Mouse (Mus musculus) liver, embryonic 12.5 days (tissue): ENCODE results near the gene Vangl1. TPM values are rescaled to one million over a fixed set of nuclear protein-coding genes. Genes with fewer than 3 reads are reported as not detected.
A peak's percentile ranks its signal among the peaks of the same experiment; 100 is the strongest.

ENCODE experiments used
- ATAC-seq: fragments of 200-750 bp; cut with Nextera tagmentation; 2 replicates; pipeline ENCODE4 v1.8.0; 2017; ENCODE audit warnings: moderate number of reproducible peaks, mild to moderate bottlenecking, moderate library complexity
- H3K27ac ChIP-seq: fragments of 300-500 bp; sonication (generic); 2 replicates; pipeline ENCODE4 v1.5.1; 2016; ENCODE audit warnings: mild to moderate bottlenecking
- H3K27me3 ChIP-seq: fragments of 300-500 bp; sonication (generic); replicated peaks from 2 replicates; pipeline ENCODE4 v1.6.1; 2016; ENCODE audit warnings: mild to moderate bottlenecking, moderate library complexity
- H3K36me3 ChIP-seq: fragments of 300-500 bp; sonication (generic); 2 replicates; pipeline ENCODE4 v1.6.1; 2016; ENCODE audit warnings: mild to moderate bottlenecking, moderate library complexity
- H3K4me1 ChIP-seq: fragments of 300-500 bp; sonication (generic); 2 replicates; pipeline ENCODE4 v1.6.1; 2016
- H3K4me2 ChIP-seq: fragments of 300-500 bp; sonication (generic); 2 replicates; pipeline ENCODE4 v1.6.1; 2016; ENCODE audit warnings: mild to moderate bottlenecking, moderate library complexity
- H3K4me3 ChIP-seq: fragments of 300-500 bp; sonication (generic); 2 replicates; pipeline ENCODE4 v1.5.1; 2016; ENCODE audit warnings: mild to moderate bottlenecking, moderate library complexity
- H3K9ac ChIP-seq: fragments of 300-500 bp; sonication (generic); 2 replicates; pipeline ENCODE4 v1.6.1; 2016; ENCODE audit warnings: mild to moderate bottlenecking, moderate library complexity
- H3K9me3 ChIP-seq: fragments of 300-500 bp; sonication (generic); replicated peaks from 2 replicates; pipeline ENCODE4 v1.6.1; 2016; ENCODE audit warnings: mild to moderate bottlenecking, moderate library complexity
- WGBS: fragments of 180-500 bp; shearing (Covaris S2); methylation state at CpG from one replicate; pipeline ENCODE4 v1.1.7; 2016; ENCODE audit not compliant: insufficient replicate concordance; 5-methylcytosine and 5-hydroxymethylcytosine counted together
- polyA plus RNA-seq: library from polyadenylated mRNA; unstranded; fragments of >200 nt; fragmentation: Nextera tagmentation; extraction: Ambion mirVana; gene quantifications from 2 replicates; pipeline ENCODE4 v1.2.1, GENCODE M21; 2016

Vangl1 gene
- polyA plus RNA-seq, 1 experiment from 2014 or later, result 76.3 TPM

GRCm38 (mm10) chr3:102137158-102137557 lies 67.3 kb downstream of the Vangl1 start:
- Histone ChIP-seq H3K27ac (no peak overlapping the region), H3K4me2 (no peak overlapping the region), H3K4me3 (no peak overlapping the region), H3K27me3 (peaks cover 26% of the 10 kb centered on the region), H3K36me3 (no peaks in the 10 kb centered on the region), H3K4me1 (peaks cover 12% of the 10 kb centered on the region), H3K9me3 (no peaks in the 10 kb centered on the region), H3K9ac (no peak overlapping the region)
- ATAC-seq, result no peak
- WGBS, result 78% methylated on average over 10 of the region's 10 CpGs

- no peak overlapping the region for H3K27ac ChIP-seq
- H3K9ac ChIP-seq, result no peak overlapping the region
- H3K4me2 ChIP-seq, result no peak overlapping the region
- peaks cover 25% of the 10 kb centered on the region for H3K27me3 ChIP-seq
- no peaks in the 10 kb centered on the region for H3K36me3 ChIP-seq
- 39% methylated on average over 10 of the region's 10 CpGs for WGBS
- H3K4me3 ChIP-seq, result no peak overlapping the region
- H3K9me3 ChIP-seq, result no peaks in the 10 kb centered on the region
- H3K4me1 ChIP-seq, result peaks cover 18% of the 10 kb centered on the region; the same call in 1 of the 2 replicates
- ATAC-seq, result peak; percentile 20; the same call in 1 of the 2 replicates
These were observed 68.9 kb downstream of the Vangl1 start for GRCm38 (mm10) chr3:102135389-102136113.

DNA sequence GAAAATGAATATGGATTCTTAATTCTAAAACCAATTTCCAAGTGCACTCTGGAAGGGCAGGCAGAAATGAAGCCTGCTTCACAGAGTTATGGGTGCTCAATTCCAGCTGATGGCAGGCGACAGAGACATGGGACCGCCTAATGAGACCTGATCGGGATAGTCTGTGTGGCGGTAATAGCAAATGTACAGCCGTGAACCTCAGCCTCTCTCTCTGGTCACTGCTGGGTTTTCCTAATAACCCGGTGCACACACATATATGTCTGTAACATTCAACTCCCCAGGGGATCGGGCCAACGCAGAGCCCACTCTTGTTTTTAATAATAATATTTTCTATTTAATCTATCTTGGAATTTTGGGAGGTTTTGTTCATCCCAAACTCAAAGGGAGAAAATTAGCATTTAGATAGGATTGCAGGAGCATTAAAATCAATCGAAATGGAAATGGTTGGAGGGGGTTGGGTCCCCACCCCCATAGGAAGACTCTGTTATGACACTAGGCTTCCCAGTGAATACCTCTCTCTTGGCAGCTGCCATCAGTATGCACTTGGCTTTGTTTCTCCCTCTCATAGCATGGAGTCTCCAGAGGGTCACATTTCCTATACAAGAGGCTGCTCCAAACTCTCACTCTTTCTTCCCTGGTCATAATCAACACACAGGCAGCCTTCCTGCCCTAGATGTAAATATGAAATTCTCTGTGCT lies 72.7 kb downstream of the Vangl1 start:
- Histone ChIP-seq H3K9me3 (no peaks in the 10 kb centered on the region), H3K4me3 (no peak overlapping the region), H3K27ac (no peak overlapping the region), H3K36me3 (no peaks in the 10 kb centered on the region), H3K9ac (no peak overlapping the region), H3K27me3 (no peaks in the 10 kb centered on the region; the same call in 1 of the 2 replicates), H3K4me2 (no peak overlapping the region), H3K4me1 (peaks cover 29% of the 10 kb centered on the region)
- 88% methylated on average over 9 of the region's 9 CpGs for WGBS
- no peak for ATAC-seq

- peak; percentile 58; the same call in 1 of the 2 replicates for ATAC-seq
- H3K27me3 ChIP-seq, result no peaks in the 10 kb centered on the region; the same call in 1 of the 2 replicates
- H3K4me1 ChIP-seq, result peaks cover 20% of the 10 kb centered on the region
- no peak overlapping the region for H3K4me3 ChIP-seq
- whole genome bisulfite sequencing, result 61% methylated on average over 6 of the region's 6 CpGs
- no peaks in the 10 kb centered on the region for H3K36me3 ChIP-seq
- H3K27ac ChIP-seq, result no peak overlapping the region
- H3K4me2 ChIP-seq, result no peak overlapping the region
- no peaks in the 10 kb centered on the region for H3K9me3 ChIP-seq
- H3K9ac ChIP-seq, result no peak overlapping the region
These were observed 74.0 kb downstream of the Vangl1 start for GRCm38 (mm10) chr3:102130478-102130877.

DNA sequence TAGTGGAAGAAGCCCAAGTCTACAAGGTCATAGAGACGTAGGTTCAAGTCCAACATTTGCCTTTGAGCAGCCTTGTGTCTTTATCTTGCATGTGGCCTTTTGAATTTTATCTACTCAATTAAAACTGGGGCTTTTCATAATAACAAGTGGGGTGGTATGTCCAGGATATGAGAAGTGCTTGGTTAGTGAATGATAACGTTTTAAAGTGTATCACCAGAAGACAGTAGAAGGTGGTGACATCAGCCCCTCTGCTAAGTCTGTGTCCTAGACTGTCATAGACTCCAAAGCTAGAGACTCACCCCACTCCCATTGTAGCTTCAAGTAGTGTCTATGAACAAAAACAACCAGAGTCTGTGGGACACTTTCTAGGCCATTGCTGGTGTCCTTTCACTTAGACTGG lies 76.3 kb downstream of the Vangl1 start:
- WGBS, result 51% methylated on average over 2 of the region's 2 CpGs
- Histone ChIP-seq H3K4me1 (peaks cover 18% of the 10 kb centered on the region), H3K27me3 (no peaks in the 10 kb centered on the region), H3K9ac (no peak overlapping the region), H3K36me3 (no peaks in the 10 kb centered on the region), H3K4me2 (no peak overlapping the region), H3K27ac (no peak overlapping the region), H3K9me3 (no peaks in the 10 kb centered on the region), H3K4me3 (no peak overlapping the region)
- ATAC-seq, result peak; percentile 78

- Histone ChIP-seq H3K27me3 (no peaks in the 10 kb centered on the region), H3K4me3 (no peak overlapping the region), H3K4me2 (no peak overlapping the region), H3K27ac (no peak overlapping the region), H3K4me1 (peaks cover 18% of the 10 kb centered on the region), H3K9ac (no peak overlapping the region), H3K9me3 (no peaks in the 10 kb centered on the region), H3K36me3 (no peaks in the 10 kb centered on the region)
- WGBS, result 75% methylated on average over 2 of the region's 2 CpGs
- no peak for ATAC-seq
These were observed 77.4 kb downstream of the Vangl1 start for GRCm38 (mm10) chr3:102127114-102127513.

- Histone ChIP-seq H3K27me3 (no peaks in the 10 kb centered on the region), H3K4me2 (no peak overlapping the region), H3K4me3 (no peak overlapping the region), H3K9ac (no peak overlapping the region), H3K27ac (no peak overlapping the region), H3K36me3 (no peaks in the 10 kb centered on the region), H3K9me3 (no peaks in the 10 kb centered on the region), H3K4me1 (peaks cover 23% of the 10 kb centered on the region)
- no peak for ATAC-seq
- WGBS, result 83% methylated on average over 1 of the region's 1 CpGs
These were observed 78.9 kb downstream of the Vangl1 start for GRCm38 (mm10) chr3:102125546-102125945.

DNA sequence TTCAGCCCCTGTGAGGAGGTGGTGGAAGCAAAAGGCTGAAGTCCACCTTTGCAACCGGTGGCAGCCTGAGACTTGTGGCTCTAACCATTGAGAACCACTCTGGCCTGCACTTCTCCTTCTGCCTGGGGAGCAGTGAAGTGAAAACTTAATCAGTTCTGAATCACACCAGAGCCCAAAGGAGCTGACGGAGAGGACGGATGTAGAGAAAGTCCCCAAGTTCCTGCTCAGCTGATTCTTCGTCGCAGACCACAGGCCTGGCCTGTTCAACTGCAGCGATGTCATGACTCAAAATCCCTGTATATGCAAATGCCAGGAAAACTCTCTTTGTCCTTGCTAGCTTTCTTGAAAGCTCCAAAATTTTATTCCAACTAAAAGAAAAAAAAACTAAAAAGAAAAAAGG lies 80.8 kb downstream of the Vangl1 start:
- WGBS, result 49% methylated on average over 6 of the region's 6 CpGs
- H3K4me3 ChIP-seq, result no peak overlapping the region
- H3K9me3 ChIP-seq, result no peaks in the 10 kb centered on the region
- no peak for ATAC-seq
- H3K9ac ChIP-seq, result no peak overlapping the region
- H3K27ac ChIP-seq, result no peak overlapping the region
- H3K27me3 ChIP-seq, result no peaks in the 10 kb centered on the region
- peaks cover 19% of the 10 kb centered on the region for H3K4me1 ChIP-seq
- no peaks in the 10 kb centered on the region for H3K36me3 ChIP-seq
- no peak overlapping the region for H3K4me2 ChIP-seq

DNA sequence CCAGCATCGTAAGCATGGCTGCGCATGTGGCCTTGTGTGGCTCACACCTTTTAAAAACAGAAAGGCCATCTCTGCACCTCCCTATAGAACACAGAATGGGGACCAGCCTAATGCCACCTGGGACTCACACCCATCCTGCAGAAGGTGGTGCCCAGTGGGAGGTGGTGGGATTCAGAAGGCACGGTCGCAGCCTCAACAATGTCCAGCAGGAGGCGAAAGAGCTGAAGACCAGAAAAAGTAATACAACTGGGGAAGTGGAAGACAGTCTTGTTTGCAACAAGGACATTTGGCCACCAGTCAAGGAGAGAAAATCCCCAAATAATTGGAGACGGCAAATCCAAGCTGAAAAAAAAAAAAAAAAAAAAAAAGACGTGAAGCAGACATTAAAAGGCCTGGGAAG lies 82.4 kb downstream of the Vangl1 start:
- Histone ChIP-seq H3K9ac (no peak overlapping the region), H3K4me3 (no peak overlapping the region), H3K27me3 (no peaks in the 10 kb centered on the region), H3K36me3 (no peaks in the 10 kb centered on the region), H3K4me2 (no peak overlapping the region), H3K4me1 (peaks cover 12% of the 10 kb centered on the region), H3K9me3 (no peaks in the 10 kb centered on the region), H3K27ac (no peak overlapping the region)
- WGBS, result 72% methylated on average over 7 of the region's 7 CpGs
- no peak for ATAC-seq

- Histone ChIP-seq H3K9me3 (no peaks in the 10 kb centered on the region), H3K4me2 (no peak overlapping the region), H3K9ac (no peak overlapping the region), H3K27me3 (no peaks in the 10 kb centered on the region), H3K4me3 (no peak overlapping the region), H3K4me1 (peaks cover 12% of the 10 kb centered on the region), H3K27ac (no peak overlapping the region), H3K36me3 (no peaks in the 10 kb centered on the region)
- ATAC-seq, result peak; percentile 79
These were observed 83.5 kb downstream of the Vangl1 start for GRCm38 (mm10) chr3:102120947-102121346.

- Histone ChIP-seq H3K27me3 (0 out of 2 replicates have a peak, but pooled peaks cover 6% of the 10 kb centered on the region), H3K4me1 (no peaks in the 10 kb centered on the region), H3K36me3 (no peaks in the 10 kb centered on the region), H3K27ac (no peak overlapping the region), H3K4me3 (no peak overlapping the region), H3K4me2 (no peak overlapping the region), H3K9ac (no peak overlapping the region), H3K9me3 (no peaks in the 10 kb centered on the region)
- WGBS, result 72% methylated on average over 7 of the region's 7 CpGs
- ATAC-seq, result no peak
These were observed 92.4 kb downstream of the Vangl1 start for GRCm38 (mm10) chr3:102111979-102112599.

DNA sequence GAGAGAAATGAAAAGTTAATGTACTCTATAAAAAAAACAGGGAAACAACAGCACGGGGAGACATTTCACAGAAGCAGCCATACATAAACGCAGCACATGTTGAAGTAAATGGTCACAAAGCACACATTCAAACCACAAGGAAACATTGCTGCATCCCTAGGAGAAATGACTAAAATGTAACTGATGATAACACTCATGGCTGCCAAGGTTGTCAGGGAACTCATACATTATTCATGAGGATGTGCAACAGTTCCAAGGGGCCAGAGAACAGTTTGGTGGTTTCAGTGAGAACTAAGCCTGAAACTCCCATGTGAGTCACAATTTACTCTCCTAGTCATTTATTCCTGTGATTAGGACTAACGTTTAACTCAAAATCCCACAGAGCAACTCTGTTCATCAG lies 96.3 kb downstream of the Vangl1 start:
- Histone ChIP-seq H3K27ac (no peak overlapping the region), H3K9ac (no peak overlapping the region), H3K4me3 (no peak overlapping the region), H3K27me3 (no peaks in the 10 kb centered on the region), H3K4me1 (no peaks in the 10 kb centered on the region), H3K9me3 (no peaks in the 10 kb centered on the region), H3K36me3 (no peaks in the 10 kb centered on the region), H3K4me2 (no peak overlapping the region)
- no peak for ATAC-seq
- 64% methylated on average over 3 of the region's 3 CpGs for WGBS
